ENCODE assay signal across 10 mouse cellular contexts in genomic region chr13:5347503-5348469, GRCm38 (mm10).
DNase-seq lines count a peak whose midpoint lies in the region; ATAC-seq and TF ChIP-seq lines count a peak whose summit lies in the region.
"Had no signal": no experiment of that assay in that cellular context is flagged by ENCODE, and none has a peak within 500 bp of the region (broad histone marks: within the 10 kb centered on the region; RNA-seq: fewer than 3 reads in every experiment).

No protein-coding gene starts in this region.

- DNase-seq in frontal cortex, postnatal 14 days (ENCODE audit: low spot score in 2 of 2), result no peak
- DNase-seq in R1 (ENCODE audit: low read depth, low spot score), result peak; percentile 3
- peak; percentile 50 for DNase-seq in heart, adult 8-10 months (ENCODE audit: low spot score)
- peak; percentile 5 for DNase-seq in lung, adult 2 months
- no peak for DNase-seq in liver, embryonic 11.5 days (ENCODE audit: low spot score)
- DNase-seq in c-Kit-positive CD71-positive TER-119-positive erythroid progenitor cells, embryonic 14.5 days (ENCODE audit: low spot score), result no peak
- DNase-seq: liver, embryonic 13.5 days had no signal

- TF ChIP-seq POLR2A in lung, adult 2 months (IDR thresholded peaks at IDR 0.05; ENCODE audit: borderline replicate concordance, extremely low read depth, low read depth, low read length), result no peak

- no peaks in the 10 kb centered on the region for H3K4me1 ChIP-seq in lung, adult 2 months (ENCODE audit: control insufficient read depth, insufficient read depth, low read length)
- no peaks in the 10 kb centered on the region for H3K4me1 ChIP-seq in liver, embryonic 11.5 days (replicated peaks; ENCODE audit: control insufficient read depth, insufficient read depth, low read length)
- no peaks in the 10 kb centered on the region for H3K4me1 ChIP-seq in forebrain, embryonic 12.5 days
- H3K4me1 ChIP-seq: liver, embryonic 13.5 days had no signal

- no peak overlapping the region for H3K4me3 ChIP-seq in lung, adult 2 months (replicated peaks; ENCODE audit: extremely low read depth, low read depth, low read length)
- no peak overlapping the region for H3K4me3 ChIP-seq in liver, embryonic 11.5 days (ENCODE audit: low read depth, low read length)
- H3K4me3 ChIP-seq in forebrain, embryonic 12.5 days (replicated peaks), result no peak overlapping the region
- H3K4me3 ChIP-seq: liver, embryonic 13.5 days had no signal

- H3K9me3 ChIP-seq in liver, embryonic 11.5 days (ENCODE audit: control insufficient read depth, low read length), result no peaks in the 10 kb centered on the region
- H3K9me3 ChIP-seq in forebrain, embryonic 12.5 days, result no peaks in the 10 kb centered on the region
- H3K9me3 ChIP-seq: liver, embryonic 13.5 days had no signal

- TF ChIP-seq CTCF in lung, adult 2 months (IDR thresholded peaks at IDR 0.05; ENCODE audit: insufficient read depth, low read length), result no peak

- no peaks in the 10 kb centered on the region for H3K36me3 ChIP-seq in liver, embryonic 11.5 days (ENCODE audit: control insufficient read depth, insufficient read depth, low read length)
- no peaks in the 10 kb centered on the region for H3K36me3 ChIP-seq in forebrain, embryonic 12.5 days (replicated peaks)
- H3K36me3 ChIP-seq: liver, embryonic 13.5 days had no signal

- H3K4me2 ChIP-seq in liver, embryonic 11.5 days, result no peak overlapping the region
- no peak overlapping the region for H3K4me2 ChIP-seq in forebrain, embryonic 12.5 days
- H3K4me2 ChIP-seq: liver, embryonic 13.5 days had no signal

- H3K27ac ChIP-seq in liver, embryonic 11.5 days (ENCODE audit: low read depth, low read length), result no peak overlapping the region
- no peak overlapping the region for H3K27ac ChIP-seq in forebrain, embryonic 12.5 days
- H3K27ac ChIP-seq: liver, embryonic 13.5 days had no signal

- peak; percentile 90 for ATAC-seq in frontal cortex, adult (ENCODE audit: low TSS enrichment)
- no peak for ATAC-seq in liver, embryonic 11.5 days (replicated peaks; ENCODE audit: low FRiP score)
- no peak for ATAC-seq in forebrain, embryonic 12.5 days (ENCODE audit: low FRiP score)

- H3K9ac ChIP-seq in liver, embryonic 11.5 days (ENCODE audit: low read depth, low read length), result no peak overlapping the region
- no peak overlapping the region for H3K9ac ChIP-seq in forebrain, embryonic 12.5 days
- H3K9ac ChIP-seq: liver, embryonic 13.5 days had no signal

- 52% methylated on average over 6 of the region's 6 CpGs for WGBS in lung, adult 2 months
- 61% methylated on average over 6 of the region's 6 CpGs for WGBS in liver, embryonic 11.5 days
- WGBS in forebrain, embryonic 12.5 days, result 79% methylated on average over 6 of the region's 6 CpGs

- no peaks in the 10 kb centered on the region for H3K27me3 ChIP-seq in liver, embryonic 11.5 days (replicated peaks; ENCODE audit: control insufficient read depth, insufficient read depth, low read length)
- no peaks in the 10 kb centered on the region for H3K27me3 ChIP-seq in forebrain, embryonic 12.5 days
- H3K27me3 ChIP-seq: CH12.LX; liver, embryonic 13.5 days had no signal

Comparison
In these comparisons a context has a peak if more than half of its experiments do, and no peak if none do; other contexts are left out.
1. DNase-seq: peak in R1 (single experiment), heart, adult 8-10 months (single experiment) and lung, adult 2 months (single experiment); none in frontal cortex, postnatal 14 days (0 of 2), liver, embryonic 11.5 days (single experiment) and c-Kit-positive CD71-positive TER-119-positive erythroid progenitor cells, embryonic 14.5 days (single experiment).